Mouse (Mus musculus): ENCODE measurements around the gene Hcn3. TPM values are rescaled to one million over a fixed set of nuclear protein-coding genes. Genes with fewer than 3 reads are reported as not detected.
A peak's percentile ranks its signal among the peaks of the same experiment; 100 is the strongest.
"Not testable (repeated sequence)": the region's sequence is repeated elsewhere in the genome, so short reads cannot be mapped to it uniquely, and the experiment has no call there.

Hcn3 gene
- polyA plus RNA-seq, 1 experiment from 2014 or later: 2.2 TPM

GRCm38 (mm10) chr3:89163123-89163522 lies 3.1 kb upstream of the Hcn3 start:
- Histone ChIP-seq H3K27me3 (peaks cover 22% of the 10 kb centered on the region), H3K4me1 (replicated peaks) (peaks cover 31% of the 10 kb centered on the region), H3K9me3 (no peaks in the 10 kb centered on the region), H3K27ac (no peak overlapping the region), H3K4me2 (no peak overlapping the region), H3K9ac (replicated peaks) (no peak overlapping the region), H3K4me3 (replicated peaks) (no peak overlapping the region), H3K36me3 (peaks cover 17% of the 10 kb centered on the region)
- no peak for ATAC-seq (ENCODE audit: insufficient number of reproducible peaks, insufficient read depth, low FRiP score, low TSS enrichment, low read depth)
- 70% methylated on average over 1 of the region's 1 CpGs for WGBS

- H3K9me3 ChIP-seq: no peaks in the 10 kb centered on the region
- H3K4me1 ChIP-seq (replicated peaks): peaks cover 31% of the 10 kb centered on the region
- WGBS: 81% methylated on average over 4 of the region's 4 CpGs
- H3K27ac ChIP-seq: no peak overlapping the region
- peaks cover 6% of the 10 kb centered on the region; the same call in 1 of the 2 replicates for H3K36me3 ChIP-seq
- no peak overlapping the region for H3K9ac ChIP-seq (replicated peaks)
- H3K27me3 ChIP-seq: peaks cover 34% of the 10 kb centered on the region
- H3K4me3 ChIP-seq (replicated peaks): no peak overlapping the region
- ATAC-seq (ENCODE audit: insufficient number of reproducible peaks, insufficient read depth, low FRiP score, low TSS enrichment, low read depth): no peak
- H3K4me2 ChIP-seq: no peak overlapping the region
Measured at GRCm38 (mm10) chr3:89161786-89162185, 1.8 kb upstream of the Hcn3 start.

- H3K4me1 ChIP-seq (replicated peaks): peaks cover 26% of the 10 kb centered on the region
- not testable (repeated sequence) for H3K9me3 ChIP-seq; H3K4me2 ChIP-seq; H3K4me3 ChIP-seq (replicated peaks); H3K36me3 ChIP-seq; H3K9ac ChIP-seq (replicated peaks); ATAC-seq (ENCODE audit: insufficient number of reproducible peaks, insufficient read depth, low FRiP score, low TSS enrichment, low read depth); H3K27ac ChIP-seq
- peaks cover 34% of the 10 kb centered on the region for H3K27me3 ChIP-seq
Measured at GRCm38 (mm10) chr3:89161207-89161606, 1.2 kb upstream of the Hcn3 start.

- Histone ChIP-seq H3K9ac (replicated peaks) (no peak overlapping the region; the same call in 1 of the 2 replicates), H3K4me1 (replicated peaks) (peaks cover 16% of the 10 kb centered on the region), H3K9me3 (no peaks in the 10 kb centered on the region), H3K36me3 (no peaks in the 10 kb centered on the region), H3K4me2 (peak overlapping the region; percentile 98), H3K27me3 (peaks cover 35% of the 10 kb centered on the region), H3K4me3 (replicated peaks) (peak overlapping the region; percentile 59), H3K27ac (no peak overlapping the region)
- 2% methylated on average over 13 of the region's 13 CpGs for WGBS
- no peak for ATAC-seq (ENCODE audit: insufficient number of reproducible peaks, insufficient read depth, low FRiP score, low TSS enrichment, low read depth)
Measured at GRCm38 (mm10) chr3:89159211-89159610, 785 bp downstream of the Hcn3 start.

- Histone ChIP-seq H3K4me1 (replicated peaks) (peaks cover 12% of the 10 kb centered on the region), H3K4me2 (peak overlapping the region; percentile 98; the same call in 1 of the 2 replicates), H3K9me3 (no peaks in the 10 kb centered on the region), H3K9ac (replicated peaks) (no peak overlapping the region), H3K36me3 (no peaks in the 10 kb centered on the region), H3K27me3 (peaks cover 37% of the 10 kb centered on the region), H3K27ac (no peak overlapping the region), H3K4me3 (replicated peaks) (0 out of 2 replicates have a peak overlapping the region, but pooled peaks have one; percentile 59)
- 18% methylated on average over 7 of the region's 7 CpGs for WGBS
- ATAC-seq (ENCODE audit: insufficient number of reproducible peaks, insufficient read depth, low FRiP score, low TSS enrichment, low read depth): no peak
Measured at GRCm38 (mm10) chr3:89158651-89159050, 1.3 kb downstream of the Hcn3 start.

- ATAC-seq (ENCODE audit: insufficient number of reproducible peaks, insufficient read depth, low FRiP score, low TSS enrichment, low read depth): no peak
- no peaks in the 10 kb centered on the region for H3K9me3 ChIP-seq
- WGBS: 85% methylated on average over 8 of the region's 8 CpGs
Measured at GRCm38 (mm10) chr3:89156951-89157350, 3.0 kb downstream of the Hcn3 start.

GRCm38 (mm10) chr3:89152084-89152835 lies 7.7 kb downstream of the Hcn3 start:
- H3K9me3 ChIP-seq: no peaks in the 10 kb centered on the region
- no peak overlapping the region for H3K4me3 ChIP-seq (replicated peaks)
- H3K27ac ChIP-seq: no peak overlapping the region
- ATAC-seq (ENCODE audit: insufficient number of reproducible peaks, insufficient read depth, low FRiP score, low TSS enrichment, low read depth): no peak
- H3K9ac ChIP-seq (replicated peaks): no peak overlapping the region
- WGBS: 47% methylated on average over 17 of the region's 17 CpGs
- H3K4me1 ChIP-seq (replicated peaks): peaks cover 9% of the 10 kb centered on the region
- no peak overlapping the region for H3K4me2 ChIP-seq
- no peaks in the 10 kb centered on the region for H3K36me3 ChIP-seq
- H3K27me3 ChIP-seq: peaks cover 61% of the 10 kb centered on the region

More at GRCm38 (mm10) chr3:89156951-89157350, 3.0 kb downstream of the Hcn3 start:
- Histone ChIP-seq H3K9ac (replicated peaks) (no peak overlapping the region), H3K36me3 (no peaks in the 10 kb centered on the region), H3K4me1 (replicated peaks) (peaks cover 12% of the 10 kb centered on the region), H3K4me3 (replicated peaks) (no peak overlapping the region), H3K27ac (no peak overlapping the region), H3K4me2 (no peak overlapping the region), H3K27me3 (peaks cover 48% of the 10 kb centered on the region)

- 72% methylated on average over 14 of the region's 14 CpGs for WGBS
- Histone ChIP-seq H3K36me3 (no peaks in the 10 kb centered on the region), H3K27me3 (peaks cover 74% of the 10 kb centered on the region), H3K9me3 (no peaks in the 10 kb centered on the region), H3K4me3 (replicated peaks) (no peak overlapping the region), H3K27ac (no peak overlapping the region), H3K4me1 (replicated peaks) (peaks cover 9% of the 10 kb centered on the region), H3K4me2 (peak overlapping the region; percentile 58), H3K9ac (replicated peaks) (no peak overlapping the region)
- no peak for ATAC-seq (ENCODE audit: insufficient number of reproducible peaks, insufficient read depth, low FRiP score, low TSS enrichment, low read depth)
Measured at GRCm38 (mm10) chr3:89148567-89148966, 11.4 kb downstream of the Hcn3 start.

GRCm38 (mm10) chr3:89147979-89148311 lies 12.1 kb downstream of the Hcn3 start:
- H3K27me3 ChIP-seq: peaks cover 73% of the 10 kb centered on the region
- H3K36me3 ChIP-seq: no peaks in the 10 kb centered on the region
- WGBS: 6% methylated on average over 15 of the region's 15 CpGs
- peak overlapping the region; percentile 29 for H3K4me3 ChIP-seq (replicated peaks)
- no peak overlapping the region for H3K27ac ChIP-seq
- peak overlapping the region; percentile 58 for H3K4me2 ChIP-seq
- H3K9me3 ChIP-seq: no peaks in the 10 kb centered on the region
- no peak for ATAC-seq (ENCODE audit: insufficient number of reproducible peaks, insufficient read depth, low FRiP score, low TSS enrichment, low read depth)
- H3K4me1 ChIP-seq (replicated peaks): peaks cover 9% of the 10 kb centered on the region
- peak overlapping the region; percentile 24; the same call in 1 of the 2 replicates for H3K9ac ChIP-seq (replicated peaks)

- H3K4me3 ChIP-seq (replicated peaks): peak overlapping the region; percentile 29
- H3K27ac ChIP-seq: no peak overlapping the region
- H3K4me1 ChIP-seq (replicated peaks): peaks cover 9% of the 10 kb centered on the region
- 22% methylated on average over 26 of the region's 26 CpGs for WGBS
- H3K36me3 ChIP-seq: no peaks in the 10 kb centered on the region
- H3K9ac ChIP-seq (replicated peaks): peak overlapping the region; percentile 24; the same call in 1 of the 2 replicates
- peaks cover 67% of the 10 kb centered on the region for H3K27me3 ChIP-seq
- no peaks in the 10 kb centered on the region for H3K9me3 ChIP-seq
- peak; percentile 34; the same call in 1 of the 2 replicates for ATAC-seq (ENCODE audit: insufficient number of reproducible peaks, insufficient read depth, low FRiP score, low TSS enrichment, low read depth)
- H3K4me2 ChIP-seq: peak overlapping the region; percentile 58
Measured at GRCm38 (mm10) chr3:89147101-89147978, 12.7 kb downstream of the Hcn3 start.

- 27% methylated on average over 8 of the region's 8 CpGs for WGBS
- H3K4me2 ChIP-seq: no peak overlapping the region
- H3K4me3 ChIP-seq (replicated peaks): no peak overlapping the region
- no peaks in the 10 kb centered on the region for H3K36me3 ChIP-seq
- H3K4me1 ChIP-seq (replicated peaks): peaks cover 9% of the 10 kb centered on the region
- H3K9me3 ChIP-seq: no peaks in the 10 kb centered on the region
- H3K9ac ChIP-seq (replicated peaks): no peak overlapping the region
- ATAC-seq (ENCODE audit: insufficient number of reproducible peaks, insufficient read depth, low FRiP score, low TSS enrichment, low read depth): no peak
- peaks cover 53% of the 10 kb centered on the region for H3K27me3 ChIP-seq
- H3K27ac ChIP-seq: no peak overlapping the region
Measured at GRCm38 (mm10) chr3:89145566-89145965, 14.4 kb downstream of the Hcn3 start.

Data from limb, embryonic 12.5 days (tissue).